Mouse (Mus musculus) stomach, postnatal 0 days (tissue): ENCODE measurements at regions not wholly inside any gene's neighbourhood (a gene's known extent, or its start where the extent isn't known, plus 50 kb on each side); places are given as distances from the start of the nearest gene placed in this dataset.
A peak's percentile ranks its signal among the peaks of the same experiment; 100 is the strongest.

Experiments used
- ATAC-seq: fragments of 200-750 bp; cut with Nextera tagmentation; 2 replicates; pipeline ENCODE4 v1.8.0; 2017; ENCODE audit not compliant: low FRiP score, low TSS enrichment
- DNase-seq: peaks from one replicate; pipeline ENCODE4 v3.0.0-alpha.2; 2016; ENCODE audit warnings: low spot score
- H3K27ac ChIP-seq: fragments of 300-500 bp; sonication (generic); replicated peaks from 2 replicates; pipeline ENCODE4 v1.5.1; 2014; ENCODE audit warnings: mild to moderate bottlenecking, control low read depth
- H3K27me3 ChIP-seq: fragments of 300-500 bp; sonication (generic); 2 replicates; pipeline ENCODE4 v1.6.1; 2014; ENCODE audit warnings: low read length; ENCODE audit not compliant: control insufficient read depth, insufficient read depth
- H3K36me3 ChIP-seq: fragments of 300-500 bp; sonication (generic); 2 replicates; pipeline ENCODE4 v1.6.1; 2014; ENCODE audit warnings: low read length, mixed read lengths; ENCODE audit not compliant: control insufficient read depth, insufficient read depth
- H3K4me1 ChIP-seq: fragments of 300-500 bp; sonication (generic); replicated peaks from 2 replicates; pipeline ENCODE4 v1.6.1; 2014; ENCODE audit warnings: antibody characterized with exemption; ENCODE audit not compliant: control insufficient read depth, insufficient read depth
- H3K4me2 ChIP-seq: fragments of 300-500 bp; sonication (generic); replicated peaks from 2 replicates; pipeline ENCODE4 v1.6.1; 2014; ENCODE audit warnings: low read depth, mild to moderate bottlenecking, control low read depth, moderate library complexity
- H3K4me3 ChIP-seq: fragments of 300-500 bp; sonication (generic); 2 replicates; pipeline ENCODE4 v1.5.1; 2014; ENCODE audit warnings: low read depth, low read length, control low read depth
- H3K9ac ChIP-seq: fragments of 300-500 bp; sonication (generic); 2 replicates; pipeline ENCODE4 v1.6.1; 2014; ENCODE audit warnings: mild to moderate bottlenecking, low read length, control low read depth, mixed read lengths
- H3K9me3 ChIP-seq: fragments of 300-500 bp; sonication (generic); 2 replicates; pipeline ENCODE4 v1.6.1; 2016; ENCODE audit warnings: low read length; ENCODE audit not compliant: control insufficient read depth
- CTCF ChIP-seq: IDR thresholded peaks from 2 replicates; pipeline ENCODE4 v1.5.1; 2016; ENCODE audit warnings: antibody characterized with exemption, low read depth, mild to moderate bottlenecking, moderate library complexity
- EP300 ChIP-seq: optimal IDR thresholded peaks from 2 replicates; pipeline ENCODE3; 2016; ENCODE audit warnings: antibody characterized with exemption
- WGBS: fragments of 180-500 bp; shearing (Covaris S2); extraction: QIAGEN DNeasy Blood & Tissue Kit; methylation state at CpG from one replicate; pipeline ENCODE4 v1.1.7; 2014; 5-methylcytosine and 5-hydroxymethylcytosine counted together

GRCm38 (mm10) chrX:42352610-42353254, 136.8 kb upstream of the Tex13c2 start:
- H3K27ac ChIP-seq = no peak overlapping the region
- DNase-seq (no peak), ATAC-seq (no peak)
- no peak overlapping the region for H3K4me3 ChIP-seq
- no peak overlapping the region for H3K4me2 ChIP-seq
- no peak overlapping the region for H3K9ac ChIP-seq
- TF ChIP-seq CTCF (no peak), EP300 (no peak)
- H3K9me3 ChIP-seq = no peaks in the 10 kb centered on the region
- no peaks in the 10 kb centered on the region for H3K4me1 ChIP-seq
- 67% methylated on average over 5 of the region's 5 CpGs for WGBS
- no peaks in the 10 kb centered on the region for H3K36me3 ChIP-seq
- no peaks in the 10 kb centered on the region for H3K27me3 ChIP-seq

GRCm38 (mm10) chrX:42359381-42360172, 129.9 kb upstream of the Tex13c2 start:
- no peaks in the 10 kb centered on the region for H3K36me3 ChIP-seq
- no peak overlapping the region; the same call in 1 of the 2 replicates for H3K4me3 ChIP-seq
- ATAC-seq (no peak), DNase-seq (no peak)
- 55% methylated on average over 9 of the region's 12 CpGs for WGBS
- H3K9ac ChIP-seq = no peak overlapping the region
- H3K9me3 ChIP-seq = no peaks in the 10 kb centered on the region
- H3K4me1 ChIP-seq = no peaks in the 10 kb centered on the region
- peak overlapping the region; percentile 35; the same call in 1 of the 2 replicates for H3K4me2 ChIP-seq
- H3K27ac ChIP-seq = no peak overlapping the region
- TF ChIP-seq CTCF (no peak), EP300 (no peak)
- H3K27me3 ChIP-seq = no peaks in the 10 kb centered on the region

GRCm38 (mm10) chrX:42360173-42360931, 129.1 kb upstream of the Tex13c2 start:
- no peak for ATAC-seq
- Histone ChIP-seq H3K4me1 (no peaks in the 10 kb centered on the region), H3K27me3 (no peaks in the 10 kb centered on the region), H3K36me3 (no peaks in the 10 kb centered on the region), H3K4me3 (peak overlapping the region; percentile 19), H3K9ac (no peak overlapping the region), H3K4me2 (peak overlapping the region; percentile 35), H3K27ac (0 out of 2 replicates have a peak overlapping the region, but pooled peaks have one; percentile 30), H3K9me3 (no peaks in the 10 kb centered on the region)
- TF ChIP-seq EP300 (no peak), CTCF (peak; percentile 51)
- DNase-seq = peak; percentile 18
- 17% methylated on average over 15 of the region's 15 CpGs for WGBS

- Histone ChIP-seq H3K27ac (no peak overlapping the region), H3K9me3 (no peaks in the 10 kb centered on the region), H3K9ac (no peak overlapping the region), H3K36me3 (no peaks in the 10 kb centered on the region), H3K4me3 (peak overlapping the region; percentile 19; the same call in 1 of the 2 replicates), H3K4me2 (peak overlapping the region; percentile 35; the same call in 1 of the 2 replicates), H3K27me3 (no peaks in the 10 kb centered on the region), H3K4me1 (no peaks in the 10 kb centered on the region)
- no peak for ATAC-seq
- TF ChIP-seq CTCF (no peak), EP300 (no peak)
- DNase-seq = no peak
- 37% methylated on average over 6 of the region's 6 CpGs for WGBS
These were observed 128.5 kb upstream of the Tex13c2 start for GRCm38 (mm10) chrX:42360973-42361372.

GRCm38 (mm10) chrX:42361400-42362028, 128.0 kb upstream of the Tex13c2 start:
- H3K27me3 ChIP-seq = no peaks in the 10 kb centered on the region
- TF ChIP-seq EP300 = no peak
- no peak for TF ChIP-seq CTCF
- ATAC-seq = no peak
- 43% methylated on average over 15 of the region's 15 CpGs for WGBS
- H3K4me2 ChIP-seq = no peak overlapping the region
- H3K36me3 ChIP-seq = no peaks in the 10 kb centered on the region
- H3K4me1 ChIP-seq = no peaks in the 10 kb centered on the region
- no peak overlapping the region for H3K4me3 ChIP-seq
- no peak overlapping the region for H3K27ac ChIP-seq
- no peak for DNase-seq
- H3K9ac ChIP-seq = no peak overlapping the region
- H3K9me3 ChIP-seq = no peaks in the 10 kb centered on the region
